Mouse (Mus musculus): ENCODE results near the gene Zfp213. TPM values are rescaled to one million over a fixed set of nuclear protein-coding genes. Genes with fewer than 3 reads are reported as not detected.

The Zfp213 gene
- polyA plus RNA-seq, 1 experiment from 2014 or later, result 16.8 TPM

DNA sequence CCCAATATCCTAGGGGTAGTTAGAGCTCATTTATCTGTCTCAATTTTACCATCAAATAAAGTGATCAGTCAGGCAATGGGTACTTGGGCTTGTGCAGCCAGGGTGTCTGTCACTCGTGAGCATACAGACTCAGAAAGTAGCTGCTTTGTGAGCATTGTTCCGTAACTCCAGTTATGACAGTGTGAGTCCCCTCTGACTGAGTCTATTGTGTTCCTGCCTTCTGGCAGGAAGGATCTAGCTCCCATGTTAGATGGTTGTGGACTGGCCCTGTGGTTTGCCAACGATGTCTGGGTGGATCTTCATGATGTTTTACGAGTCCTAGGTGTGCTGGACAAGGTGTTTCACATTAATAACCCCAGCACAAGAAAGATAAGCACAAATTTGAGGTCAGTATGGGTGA is 21.2 kb downstream of the Zfp213 start:
- H3K36me3 ChIP-seq (ENCODE audit: insufficient read depth, low read length), result no peaks in the 10 kb centered on the region
- no peak overlapping the region for H3K9ac ChIP-seq (ENCODE audit: low read depth, low read length)
- ATAC-seq (replicated peaks; ENCODE audit: low FRiP score, low read depth), result no peak
- no peaks in the 10 kb centered on the region for H3K9me3 ChIP-seq (replicated peaks; ENCODE audit: low read length)
- no peak overlapping the region for H3K4me2 ChIP-seq (ENCODE audit: low read length)
- 44% methylated on average over 4 of the region's 4 CpGs for WGBS
- no peak overlapping the region for H3K27ac ChIP-seq
- peaks cover 15% of the 10 kb centered on the region for H3K27me3 ChIP-seq (ENCODE audit: insufficient read depth, low read length)
- H3K4me3 ChIP-seq (replicated peaks; ENCODE audit: low read depth, low read length), result no peak overlapping the region
- DNase-seq (ENCODE audit: low spot score), result no peak
- no peak for TF ChIP-seq CTCF (IDR thresholded peaks at IDR 0.05; ENCODE audit: low read depth)
- peaks cover 9% of the 10 kb centered on the region for H3K4me1 ChIP-seq (replicated peaks; ENCODE audit: insufficient read depth, low read length)

DNA sequence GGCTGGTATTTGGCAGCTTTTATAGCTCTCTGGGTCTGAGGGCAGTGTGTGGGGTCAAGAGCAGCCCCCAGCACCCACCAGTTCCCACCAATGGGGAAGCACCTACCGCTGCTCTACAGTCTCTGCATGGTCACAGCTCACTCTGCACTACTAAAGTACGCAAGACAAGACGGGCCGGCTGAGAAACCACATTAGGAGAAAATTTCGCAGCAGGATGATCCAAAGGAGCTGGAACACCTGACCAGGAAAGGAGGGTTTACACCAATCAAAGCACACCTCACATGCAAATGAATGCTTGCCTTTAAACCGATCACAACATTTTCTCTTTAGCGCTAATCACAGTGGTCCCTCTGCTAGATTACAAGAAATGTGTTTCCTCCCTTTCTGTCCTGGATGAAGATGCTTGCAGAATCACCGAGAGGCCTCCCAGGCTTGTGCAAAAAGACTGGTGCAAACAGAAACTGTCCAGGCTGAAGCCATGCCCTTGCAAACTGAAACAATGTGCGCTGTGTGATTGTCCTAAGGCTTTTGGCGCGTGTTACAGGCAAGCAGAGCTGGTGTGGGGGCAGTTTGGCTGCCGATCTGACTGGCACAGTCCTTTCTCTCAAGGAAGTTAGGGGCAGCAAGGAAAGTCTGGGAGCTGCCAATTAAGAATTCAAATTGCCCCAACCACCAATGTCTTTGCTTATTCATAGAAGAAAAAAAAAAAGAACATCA is 21.9 kb downstream of the Zfp213 start:
- no peak for TF ChIP-seq CTCF (IDR thresholded peaks at IDR 0.05; ENCODE audit: low read depth)
- ATAC-seq (replicated peaks; ENCODE audit: low FRiP score, low read depth), result no peak
- H3K4me3 ChIP-seq (replicated peaks; ENCODE audit: low read depth, low read length), result peak overlapping the region; percentile 11; the same call in 1 of the 2 replicates
- no peaks in the 10 kb centered on the region for H3K9me3 ChIP-seq (replicated peaks; ENCODE audit: low read length)
- H3K36me3 ChIP-seq (ENCODE audit: insufficient read depth, low read length), result no peaks in the 10 kb centered on the region
- peak overlapping the region; percentile 45 for H3K4me2 ChIP-seq (ENCODE audit: low read length)
- WGBS, result 25% methylated on average over 12 of the region's 12 CpGs
- H3K27ac ChIP-seq, result no peak overlapping the region
- peaks cover 9% of the 10 kb centered on the region for H3K4me1 ChIP-seq (replicated peaks; ENCODE audit: insufficient read depth, low read length)
- peaks cover 17% of the 10 kb centered on the region for H3K27me3 ChIP-seq (ENCODE audit: insufficient read depth, low read length)
- no peak for DNase-seq (ENCODE audit: low spot score)
- H3K9ac ChIP-seq (ENCODE audit: low read depth, low read length), result no peak overlapping the region

DNA sequence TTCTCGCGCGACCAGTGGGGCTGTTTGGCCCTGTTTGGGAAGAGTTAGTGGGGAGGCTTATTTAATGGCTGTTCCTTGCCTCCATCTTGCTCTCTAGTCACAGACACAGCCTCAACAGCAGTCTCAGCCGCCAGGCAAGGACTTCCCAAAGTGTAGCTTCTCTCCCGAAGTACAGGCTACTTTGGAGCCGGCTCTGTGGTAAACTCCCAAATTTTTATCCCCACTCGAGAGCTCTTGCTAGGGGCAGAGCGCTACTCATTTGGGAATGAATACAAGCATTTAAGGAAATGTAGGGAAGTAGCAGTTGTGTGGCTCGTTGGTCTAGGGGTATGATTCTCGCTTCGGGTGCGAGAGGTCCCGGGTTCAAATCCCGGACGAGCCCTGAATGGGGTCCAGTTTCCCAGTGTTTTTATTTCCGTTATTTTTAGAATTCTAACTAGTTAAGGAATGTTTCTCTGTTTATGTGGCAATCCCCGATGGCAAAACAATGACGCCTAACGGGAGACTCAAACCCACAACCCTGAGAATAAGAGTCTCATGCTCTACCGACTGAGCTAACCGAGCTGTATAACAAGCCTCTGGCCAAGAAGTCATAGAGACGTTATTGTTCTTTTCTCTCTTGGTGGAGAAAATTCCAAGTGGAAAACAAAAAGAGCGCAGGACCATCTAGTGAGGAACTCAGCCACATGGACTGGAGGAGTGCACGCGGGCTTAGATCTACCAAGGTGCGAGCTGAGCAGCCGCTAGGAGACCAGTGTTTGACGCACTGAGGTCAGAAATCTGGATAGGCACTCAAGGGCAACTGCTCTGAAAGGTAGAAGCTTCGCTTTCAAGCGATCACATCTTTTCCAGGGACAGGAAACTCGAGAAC is 23.2 kb downstream of the Zfp213 start:
- Histone ChIP-seq H3K4me1 (replicated peaks; ENCODE audit: insufficient read depth, low read length) (peaks cover 9% of the 10 kb centered on the region), H3K4me3 (replicated peaks; ENCODE audit: low read depth, low read length) (no peak overlapping the region), H3K27ac (no peak overlapping the region), H3K27me3 (ENCODE audit: insufficient read depth, low read length) (peaks cover 17% of the 10 kb centered on the region), H3K36me3 (ENCODE audit: insufficient read depth, low read length) (no peaks in the 10 kb centered on the region), H3K4me2 (ENCODE audit: low read length) (no peak overlapping the region), H3K9me3 (replicated peaks; ENCODE audit: low read length) (no peaks in the 10 kb centered on the region), H3K9ac (ENCODE audit: low read depth, low read length) (no peak overlapping the region)
- TF ChIP-seq CTCF (IDR thresholded peaks at IDR 0.05; ENCODE audit: low read depth), result no peak
- DNase-seq (ENCODE audit: low spot score) (no peak), ATAC-seq (replicated peaks; ENCODE audit: low FRiP score, low read depth) (peak; percentile 37; the same call in 1 of the 2 replicates)
- WGBS, result 22% methylated on average over 31 of the region's 31 CpGs

DNA sequence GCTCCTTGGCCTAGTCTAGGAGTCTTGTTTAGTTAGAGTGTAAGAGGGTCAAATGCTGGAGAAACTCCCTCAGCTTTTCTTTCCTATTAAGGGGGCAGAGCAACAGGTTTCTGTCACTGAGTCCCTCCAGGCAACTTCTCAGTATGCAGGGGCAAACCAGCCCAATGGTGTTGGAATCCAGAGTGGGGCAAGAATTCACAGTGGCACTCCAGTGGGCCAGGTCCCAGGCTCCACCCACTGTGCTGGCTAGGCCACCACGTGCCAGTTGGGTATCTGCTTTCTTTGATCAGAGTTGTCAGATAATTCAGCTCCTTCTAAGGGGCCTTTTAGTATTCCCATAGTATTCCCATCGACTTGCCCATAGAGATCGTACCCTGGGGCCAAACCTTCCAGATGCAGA is 23.9 kb downstream of the Zfp213 start:
- H3K4me3 ChIP-seq (replicated peaks; ENCODE audit: low read depth, low read length), result no peak overlapping the region
- no peak overlapping the region for H3K27ac ChIP-seq
- H3K27me3 ChIP-seq (ENCODE audit: insufficient read depth, low read length), result peaks cover 17% of the 10 kb centered on the region
- H3K4me2 ChIP-seq (ENCODE audit: low read length), result no peak overlapping the region
- H3K4me1 ChIP-seq (replicated peaks; ENCODE audit: insufficient read depth, low read length), result peaks cover 9% of the 10 kb centered on the region
- no peak for TF ChIP-seq CTCF (IDR thresholded peaks at IDR 0.05; ENCODE audit: low read depth)
- no peak overlapping the region for H3K9ac ChIP-seq (ENCODE audit: low read depth, low read length)
- 52% methylated on average over 3 of the region's 3 CpGs for WGBS
- H3K9me3 ChIP-seq (replicated peaks; ENCODE audit: low read length), result no peaks in the 10 kb centered on the region
- no peak for DNase-seq (ENCODE audit: low spot score)
- no peak for ATAC-seq (replicated peaks; ENCODE audit: low FRiP score, low read depth)
- H3K36me3 ChIP-seq (ENCODE audit: insufficient read depth, low read length), result no peaks in the 10 kb centered on the region

DNA sequence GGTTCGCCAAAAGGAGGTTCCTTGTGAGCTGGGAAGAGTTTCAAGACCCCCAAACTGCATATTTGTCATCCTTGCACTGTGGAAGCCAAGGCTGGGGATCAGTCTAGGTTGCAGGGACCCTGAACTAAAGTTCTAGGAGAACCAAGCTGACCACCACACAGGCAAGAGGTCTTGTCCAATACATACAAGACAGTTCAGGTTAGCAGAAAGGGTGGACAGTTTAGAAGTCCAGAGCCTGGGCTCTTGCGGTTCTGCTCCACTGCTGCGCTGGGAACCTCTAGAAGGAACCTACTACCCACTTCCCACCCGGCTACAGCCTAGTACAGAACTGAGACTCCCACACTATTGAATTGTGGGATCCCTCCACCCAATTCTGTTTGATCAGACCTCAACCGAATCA is 24.4 kb downstream of the Zfp213 start:
- peaks cover 9% of the 10 kb centered on the region for H3K4me1 ChIP-seq (replicated peaks; ENCODE audit: insufficient read depth, low read length)
- H3K9ac ChIP-seq (ENCODE audit: low read depth, low read length), result no peak overlapping the region
- no peak for ATAC-seq (replicated peaks; ENCODE audit: low FRiP score, low read depth)
- H3K27me3 ChIP-seq (ENCODE audit: insufficient read depth, low read length), result peaks cover 17% of the 10 kb centered on the region
- H3K36me3 ChIP-seq (ENCODE audit: insufficient read depth, low read length), result no peaks in the 10 kb centered on the region
- TF ChIP-seq CTCF (IDR thresholded peaks at IDR 0.05; ENCODE audit: low read depth), result no peak
- H3K4me3 ChIP-seq (replicated peaks; ENCODE audit: low read depth, low read length), result no peak overlapping the region
- H3K27ac ChIP-seq, result no peak overlapping the region
- H3K9me3 ChIP-seq (replicated peaks; ENCODE audit: low read length), result no peaks in the 10 kb centered on the region
- no peak overlapping the region for H3K4me2 ChIP-seq (ENCODE audit: low read length)
- no peak for DNase-seq (ENCODE audit: low spot score)
- WGBS, result 89% methylated on average over 5 of the region's 5 CpGs

DNA sequence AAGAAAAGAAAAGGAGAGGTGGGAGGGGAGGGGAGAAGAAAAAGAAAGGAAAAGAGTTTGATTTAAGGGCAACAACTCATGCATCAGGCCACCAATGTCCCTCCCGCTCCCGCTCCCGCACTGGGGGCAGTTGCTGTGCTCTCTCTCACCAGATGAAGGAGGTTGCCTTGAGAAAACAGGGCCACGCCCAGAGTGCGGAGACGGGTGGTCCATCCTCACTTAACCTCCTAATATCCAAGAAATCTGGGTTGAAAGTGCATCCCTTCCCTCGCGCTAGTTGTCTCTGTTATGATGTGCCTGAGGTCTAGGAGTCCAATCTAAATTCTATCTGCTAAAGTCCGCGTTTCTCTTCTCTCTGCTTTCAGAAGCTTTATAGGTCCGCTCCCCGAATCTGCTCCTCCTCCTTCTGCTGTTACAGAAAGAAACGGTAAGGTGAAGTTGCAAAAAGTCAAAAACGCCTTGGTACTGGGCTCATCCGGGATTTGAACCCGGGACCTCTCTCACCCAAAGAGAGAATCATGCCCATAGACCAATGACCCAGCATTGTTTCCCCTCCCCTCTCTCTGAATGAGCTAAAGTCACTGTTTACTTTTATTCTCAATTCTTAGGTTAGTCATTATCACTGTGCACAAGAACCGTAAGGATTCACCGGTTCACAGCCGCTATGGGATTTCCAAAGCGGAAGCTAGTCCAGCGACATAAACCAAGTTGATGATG is 25.6 kb downstream of the Zfp213 start:
- H3K36me3 ChIP-seq (ENCODE audit: insufficient read depth, low read length), result no peaks in the 10 kb centered on the region
- DNase-seq (ENCODE audit: low spot score) (no peak), ATAC-seq (replicated peaks; ENCODE audit: low FRiP score, low read depth) (no peak)
- H3K9me3 ChIP-seq (replicated peaks; ENCODE audit: low read length), result no peaks in the 10 kb centered on the region
- H3K9ac ChIP-seq (ENCODE audit: low read depth, low read length), result 0 out of 2 replicates have a peak overlapping the region, but pooled peaks have one; percentile 27
- H3K4me1 ChIP-seq (replicated peaks; ENCODE audit: insufficient read depth, low read length), result peaks cover 9% of the 10 kb centered on the region
- 13% methylated on average over 21 of the region's 21 CpGs for WGBS
- peak overlapping the region; percentile 53 for H3K4me2 ChIP-seq (ENCODE audit: low read length)
- H3K27ac ChIP-seq, result no peak overlapping the region
- peaks cover 17% of the 10 kb centered on the region for H3K27me3 ChIP-seq (ENCODE audit: insufficient read depth, low read length)
- H3K4me3 ChIP-seq (replicated peaks; ENCODE audit: low read depth, low read length), result peak overlapping the region; percentile 33
- no peak for TF ChIP-seq CTCF (IDR thresholded peaks at IDR 0.05; ENCODE audit: low read depth)

Measured in kidney, postnatal 0 days (tissue).